In the genomic region with DNA sequence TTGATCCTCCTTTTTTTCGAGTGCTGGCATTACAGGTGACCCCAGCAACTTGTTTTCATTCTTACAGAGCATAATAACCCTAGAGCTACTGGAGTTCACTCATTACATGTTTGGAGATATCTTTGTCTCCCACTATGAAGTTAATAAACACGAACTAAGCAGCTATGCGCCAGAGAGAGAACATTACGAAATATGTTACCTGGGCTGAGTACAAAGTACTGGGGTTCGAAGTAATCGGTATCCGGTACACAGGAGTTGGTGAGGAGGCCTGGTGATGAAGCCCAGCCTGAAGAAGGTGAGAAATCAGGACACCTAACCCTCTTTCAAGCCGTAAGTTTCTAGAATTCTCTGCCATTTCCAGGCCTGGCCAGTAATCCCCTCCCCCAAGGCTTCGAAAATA, we compare ENCODE assay signal across 7 mouse cellular contexts. TPM values are rescaled to one million over a fixed set of nuclear protein-coding genes. Genes with fewer than 3 reads are reported as not detected.
DNase-seq lines count a peak whose midpoint lies in the region; ATAC-seq and TF ChIP-seq lines count a peak whose summit lies in the region.

No protein-coding gene starts in this region.

- H3K4me2 ChIP-seq in limb, embryonic 12.5 days: peak overlapping the region; percentile 89

- H3K4me3 ChIP-seq in lung, adult 2 months (replicated peaks; ENCODE audit: extremely low read depth, low read depth, low read length): peak overlapping the region; percentile 97
- H3K4me3 ChIP-seq in forebrain, embryonic 10.5 days: peak overlapping the region; percentile 71
- H3K4me3 ChIP-seq in limb, embryonic 12.5 days (replicated peaks): peak overlapping the region; percentile 87
- peak overlapping the region; percentile 72; the same call in 1 of the 2 replicates for H3K4me3 ChIP-seq in olfactory bulb, adult 2 months (ENCODE audit: insufficient read depth, low read depth, low read length)

- no peaks in the 10 kb centered on the region for H3K27me3 ChIP-seq in forebrain, embryonic 10.5 days (ENCODE audit: poor library complexity, severe bottlenecking)
- no peaks in the 10 kb centered on the region for H3K27me3 ChIP-seq in limb, embryonic 12.5 days

- peak overlapping the region; percentile 87 for H3K27ac ChIP-seq in forebrain, embryonic 10.5 days
- no peak overlapping the region for H3K27ac ChIP-seq in limb, embryonic 12.5 days
- H3K27ac ChIP-seq in olfactory bulb, adult 2 months (ENCODE audit: insufficient read depth, low read depth, low read length): no peak overlapping the region

- H3K36me3 ChIP-seq in forebrain, embryonic 10.5 days (replicated peaks): peaks cover 53% of the 10 kb centered on the region
- H3K36me3 ChIP-seq in limb, embryonic 12.5 days: peaks cover 49% of the 10 kb centered on the region

- DNase-seq in lung, adult 2 months: no peak
- no peak for DNase-seq in lung, adult 18-20 months
- no peak for DNase-seq in forebrain, embryonic 10.5 days (ENCODE audit: extremely low spot score, low spot score)
- no peak for DNase-seq in layer of hippocampus, adult 9-11 months
- no peak for DNase-seq in layer of hippocampus, adult 18-20 months (ENCODE audit: low spot score in 2 of 2)

- peaks cover 6% of the 10 kb centered on the region; the same call in 1 of the 2 replicates for H3K4me1 ChIP-seq in lung, adult 2 months (ENCODE audit: control insufficient read depth, insufficient read depth, low read length)
- peaks cover 32% of the 10 kb centered on the region for H3K4me1 ChIP-seq in forebrain, embryonic 10.5 days
- peaks cover 17% of the 10 kb centered on the region for H3K4me1 ChIP-seq in limb, embryonic 12.5 days (replicated peaks)
- H3K4me1 ChIP-seq in olfactory bulb, adult 2 months (ENCODE audit: control insufficient read depth, insufficient read depth, low read length): peaks cover 10% of the 10 kb centered on the region

- TF ChIP-seq CTCF in lung, adult 2 months (IDR thresholded peaks at IDR 0.05; ENCODE audit: insufficient read depth, low read length): no peak
- TF ChIP-seq CTCF in olfactory bulb, adult 2 months (IDR thresholded peaks at IDR 0.05; ENCODE audit: insufficient read depth, low read depth, low read length): no peak

- peak overlapping the region; percentile 84 for H3K9ac ChIP-seq in limb, embryonic 12.5 days (replicated peaks)

- ATAC-seq in limb, embryonic 12.5 days (ENCODE audit: insufficient number of reproducible peaks, insufficient read depth, low FRiP score, low TSS enrichment, low read depth): no peak

- peaks cover 7% of the 10 kb centered on the region for H3K9me3 ChIP-seq in forebrain, embryonic 10.5 days
- peaks cover 5% of the 10 kb centered on the region; the same call in 1 of the 2 replicates for H3K9me3 ChIP-seq in limb, embryonic 12.5 days

- WGBS in lung, adult 2 months: 62% methylated on average over 9 of the region's 9 CpGs
- 81% methylated on average over 9 of the region's 9 CpGs for WGBS in forebrain, embryonic 10.5 days
- 75% methylated on average over 9 of the region's 9 CpGs for WGBS in limb, embryonic 12.5 days
- 71% methylated on average over 9 of the region's 9 CpGs for WGBS in olfactory bulb, adult 2 months

- TF ChIP-seq POLR2A in lung, adult 2 months (IDR thresholded peaks at IDR 0.05; ENCODE audit: borderline replicate concordance, extremely low read depth, low read depth, low read length): no peak
- no peak for TF ChIP-seq POLR2A in olfactory bulb, adult 2 months (IDR thresholded peaks at IDR 0.05; ENCODE audit: insufficient read depth, low read depth, low read length)

RNA-seq across cellular contexts. Expression of gene Nit1, which starts 0.7 kb away (rescaled TPM):
- polyA plus RNA-seq in lung, adult 2 months (2012; rRNA removed): 42.7 and 44.1 TPM in 2 replicates
- polyA plus RNA-seq in forebrain, embryonic 10.5 days (2016; fragmentation: Nextera tagmentation; extraction: Ambion mirVana): 37.1 and 38.0 TPM in 2 replicates
- polyA plus RNA-seq in limb, embryonic 12.5 days (2016; fragmentation: Nextera tagmentation; extraction: Ambion mirVana): 43.8 and 43.9 TPM in 2 replicates
- not detected in 2 replicates for polyA plus RNA-seq in olfactory bulb, adult 2 months (2012; ENCODE audit: insufficient read depth, insufficient read length, low replicate concordance, missing spikeins)
- 10 to 100 TPM; 40.9 to 41.5 TPM for total RNA-seq in layer of hippocampus, adult 18-20 months (2021)

RNA-seq across cellular contexts. Expression of gene Pfdn2, which starts 0.8 kb away (rescaled TPM):
- polyA plus RNA-seq in lung, adult 2 months (2012; rRNA removed): 9.0 and 20.0 TPM in 2 replicates
- polyA plus RNA-seq in forebrain, embryonic 10.5 days (2016; fragmentation: Nextera tagmentation; extraction: Ambion mirVana): 158 and 159 TPM in 2 replicates
- 123 and 128 TPM in 2 replicates for polyA plus RNA-seq in limb, embryonic 12.5 days (2016; fragmentation: Nextera tagmentation; extraction: Ambion mirVana)
- not detected in 2 replicates for polyA plus RNA-seq in olfactory bulb, adult 2 months (2012; ENCODE audit: insufficient read depth, insufficient read length, low replicate concordance, missing spikeins)
- 100 to 1,000 TPM; 177 to 190 TPM for total RNA-seq in layer of hippocampus, adult 18-20 months (2021)

RNA-seq across cellular contexts. Expression of gene Dedd, which starts 15.8 kb away (rescaled TPM):
- polyA plus RNA-seq in lung, adult 2 months (2012; rRNA removed): 34.5 and 47.0 TPM in 2 replicates
- polyA plus RNA-seq in forebrain, embryonic 10.5 days (2016; fragmentation: Nextera tagmentation; extraction: Ambion mirVana): 41.8 and 46.5 TPM in 2 replicates
- 59.2 and 62.9 TPM in 2 replicates for polyA plus RNA-seq in limb, embryonic 12.5 days (2016; fragmentation: Nextera tagmentation; extraction: Ambion mirVana)
- not detected in 2 replicates for polyA plus RNA-seq in olfactory bulb, adult 2 months (2012; ENCODE audit: insufficient read depth, insufficient read length, low replicate concordance, missing spikeins)
- 10 to 100 TPM; 40.1 to 40.5 TPM for total RNA-seq in layer of hippocampus, adult 18-20 months (2021)

RNA-seq across cellular contexts. Expression of gene Klhdc9, which starts 15.9 kb away (rescaled TPM):
- polyA plus RNA-seq in lung, adult 2 months (2012; rRNA removed): 1.9 and 3.4 TPM in 2 replicates
- 2.7 and 2.8 TPM in 2 replicates for polyA plus RNA-seq in forebrain, embryonic 10.5 days (2016; fragmentation: Nextera tagmentation; extraction: Ambion mirVana)
- polyA plus RNA-seq in limb, embryonic 12.5 days (2016; fragmentation: Nextera tagmentation; extraction: Ambion mirVana): 2.0 and 2.2 TPM in 2 replicates
- not detected in 2 replicates for polyA plus RNA-seq in olfactory bulb, adult 2 months (2012; ENCODE audit: insufficient read depth, insufficient read length, low replicate concordance, missing spikeins)
- 1 to 10 TPM; 6.0 to 6.1 TPM for total RNA-seq in layer of hippocampus, adult 18-20 months (2021)

RNA-seq across cellular contexts. Expression of gene Nectin4, which starts 25.2 kb away (rescaled TPM):
- 10.3 and 19.2 TPM in 2 replicates for polyA plus RNA-seq in lung, adult 2 months (2012; rRNA removed)
- polyA plus RNA-seq in forebrain, embryonic 10.5 days (2016; fragmentation: Nextera tagmentation; extraction: Ambion mirVana): 0.92 and 0.94 TPM in 2 replicates
- 6.2 and 7.8 TPM in 2 replicates for polyA plus RNA-seq in limb, embryonic 12.5 days (2016; fragmentation: Nextera tagmentation; extraction: Ambion mirVana)
- not detected in 2 replicates for polyA plus RNA-seq in olfactory bulb, adult 2 months (2012; ENCODE audit: insufficient read depth, insufficient read length, low replicate concordance, missing spikeins)
- total RNA-seq in layer of hippocampus, adult 18-20 months (2021): 1 to 10 TPM; 6.3 to 6.7 TPM
